Mouse (Mus musculus): ENCODE measurements around the gene Igfbp4.

- TF ChIP-seq CTCF (IDR thresholded peaks at IDR 0.05; ENCODE audit: low read depth) = no peak
- no peak for TF ChIP-seq EP300 (optimal IDR thresholded peaks at IDR 0.05)
Observed at GRCm38 (mm10) chr11:99062661-99063060, 21.6 kb downstream of the Igfbp4 start.

Measured in stomach, postnatal 0 days (tissue).